ENCODE assay signal across 23 mouse cellular contexts in the genomic region with DNA sequence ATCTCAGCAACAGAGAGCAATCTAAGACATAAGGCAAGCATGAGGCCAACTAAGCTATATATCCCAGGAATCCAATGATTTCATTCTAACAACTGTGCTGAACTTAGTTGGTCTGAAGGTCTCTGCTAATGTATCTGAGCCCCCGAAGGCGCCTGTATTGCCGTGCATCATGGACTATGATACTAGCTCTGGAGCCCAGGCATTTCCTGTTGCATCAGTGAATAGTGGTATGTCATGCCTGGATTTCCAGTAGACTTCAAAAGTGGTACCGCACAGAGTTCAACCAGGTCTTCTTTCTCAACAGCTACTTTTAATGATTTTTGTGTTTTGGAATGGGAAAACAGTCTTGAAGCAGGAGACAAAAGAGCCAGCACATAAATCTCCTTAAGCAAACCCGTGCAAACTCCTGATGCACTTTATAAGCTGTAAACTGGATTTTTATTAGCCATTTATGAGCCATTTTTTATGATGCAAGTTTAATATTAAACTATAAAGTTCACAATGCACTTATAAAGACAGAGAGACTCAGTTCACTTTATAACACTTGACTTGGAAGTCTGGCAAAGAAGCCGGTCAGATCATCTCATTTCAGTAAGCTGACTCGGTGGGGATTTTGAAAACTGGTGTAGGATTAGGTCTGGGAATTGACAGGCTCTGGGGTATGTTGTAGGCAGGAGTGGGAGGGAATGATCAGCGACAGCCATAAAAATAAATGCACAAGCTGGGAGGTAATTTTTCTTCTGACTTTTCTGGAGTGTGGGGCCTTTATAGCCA.
DNase-seq lines count a peak whose midpoint lies in the region; ATAC-seq and TF ChIP-seq lines count a peak whose summit lies in the region.
"Had no signal": no experiment of that assay in that cellular context is flagged by ENCODE, and none has a peak within 500 bp of the region (broad histone marks: within the 10 kb centered on the region; RNA-seq: fewer than 3 reads in every experiment).

No protein-coding gene starts in this region.

- no peak for ATAC-seq in kidney, postnatal 0 days (replicated peaks; ENCODE audit: low FRiP score, low read depth)
- ATAC-seq in intestine, embryonic 15.5 days = peak; percentile 89
- ATAC-seq in limb, embryonic 15.5 days (ENCODE audit: insufficient number of reproducible peaks, low FRiP score, low TSS enrichment, low read depth) = peak; percentile 24; the same call in 1 of the 2 replicates
- ATAC-seq in granulocyte monocyte progenitor cell, adult 5-6 weeks (replicated peaks; ENCODE audit: poor library complexity, severe bottlenecking) = no peak
- ATAC-seq in neural tube, embryonic 15.5 days (ENCODE audit: low FRiP score) = no peak
- ATAC-seq: activated CD4-positive, CD25-positive, alpha-beta regulatory T cell, adult 4 months; forebrain, embryonic 14.5 days; forebrain, postnatal 0 days; hindbrain, embryonic 16.5 days had no signal

- no peaks in the 10 kb centered on the region for H3K36me3 ChIP-seq in kidney, postnatal 0 days (ENCODE audit: insufficient read depth, low read length)
- no peaks in the 10 kb centered on the region for H3K36me3 ChIP-seq in kidney, adult 2 months (ENCODE audit: control insufficient read depth, insufficient read depth, low read length)
- no peaks in the 10 kb centered on the region for H3K36me3 ChIP-seq in intestine, embryonic 15.5 days
- no peaks in the 10 kb centered on the region for H3K36me3 ChIP-seq in limb, embryonic 15.5 days
- H3K36me3 ChIP-seq in neural tube, embryonic 15.5 days = no peaks in the 10 kb centered on the region
- H3K36me3 ChIP-seq: embryonic facial prominence, embryonic 12.5 days; embryonic facial prominence, embryonic 15.5 days; hindbrain, embryonic 13.5 days had no signal

- no peak overlapping the region for H3K4me2 ChIP-seq in kidney, postnatal 0 days (ENCODE audit: low read length)
- no peak overlapping the region; the same call in 1 of the 2 replicates for H3K4me2 ChIP-seq in intestine, embryonic 15.5 days (replicated peaks)
- H3K4me2 ChIP-seq in limb, embryonic 15.5 days = no peak overlapping the region
- no peak overlapping the region for H3K4me2 ChIP-seq in neural tube, embryonic 15.5 days
- H3K4me2 ChIP-seq: embryonic facial prominence, embryonic 12.5 days; embryonic facial prominence, embryonic 15.5 days; heart, embryonic 11.5 days; hindbrain, embryonic 13.5 days had no signal

- no peak overlapping the region for H3K9ac ChIP-seq in kidney, postnatal 0 days (ENCODE audit: low read depth, low read length)
- no peak overlapping the region for H3K9ac ChIP-seq in intestine, embryonic 15.5 days
- no peak overlapping the region for H3K9ac ChIP-seq in limb, embryonic 15.5 days
- H3K9ac ChIP-seq in neural tube, embryonic 15.5 days (replicated peaks) = no peak overlapping the region
- H3K9ac ChIP-seq: embryonic facial prominence, embryonic 12.5 days; embryonic facial prominence, embryonic 15.5 days; forebrain, postnatal 0 days; hindbrain, embryonic 13.5 days had no signal

- WGBS in kidney, postnatal 0 days = 53% methylated on average over 8 of the region's 8 CpGs
- whole genome bisulfite sequencing in kidney, adult 2 months = 60% methylated on average over 8 of the region's 8 CpGs
- 40% methylated on average over 8 of the region's 8 CpGs for WGBS in intestine, embryonic 15.5 days
- 22% methylated on average over 8 of the region's 8 CpGs for WGBS in large intestine, adult 2 months
- 33% methylated on average over 8 of the region's 8 CpGs for WGBS in limb, embryonic 15.5 days
- WGBS in neural tube, embryonic 15.5 days = 58% methylated on average over 8 of the region's 8 CpGs

- no peak for TF ChIP-seq POLR2A in kidney, adult 2 months (IDR thresholded peaks at IDR 0.05; ENCODE audit: low read depth, low read length)

- H3K4me3 ChIP-seq in kidney, postnatal 0 days (replicated peaks; ENCODE audit: low read depth, low read length) = no peak overlapping the region
- H3K4me3 ChIP-seq in kidney, adult 2 months (ENCODE audit: insufficient read depth, low read depth, low read length) = no peak overlapping the region
- H3K4me3 ChIP-seq in intestine, embryonic 15.5 days (replicated peaks) = no peak overlapping the region
- no peak overlapping the region for H3K4me3 ChIP-seq in limb, embryonic 15.5 days
- no peak overlapping the region for H3K4me3 ChIP-seq in neural tube, embryonic 15.5 days (replicated peaks)
- no peak overlapping the region for H3K4me3 ChIP-seq in left cerebral cortex, adult 2 months
- H3K4me3 ChIP-seq: embryonic facial prominence, embryonic 12.5 days; embryonic facial prominence, embryonic 15.5 days; hindbrain, embryonic 13.5 days had no signal

- no peaks in the 10 kb centered on the region for H3K4me1 ChIP-seq in kidney, postnatal 0 days (replicated peaks; ENCODE audit: insufficient read depth, low read length)
- H3K4me1 ChIP-seq in kidney, adult 2 months (ENCODE audit: control insufficient read depth, insufficient read depth, low read length) = no peaks in the 10 kb centered on the region
- H3K4me1 ChIP-seq in intestine, embryonic 15.5 days (replicated peaks) = peaks cover 6% of the 10 kb centered on the region; the same call in 1 of the 2 replicates
- H3K4me1 ChIP-seq in limb, embryonic 15.5 days = peaks cover 9% of the 10 kb centered on the region; the same call in 1 of the 2 replicates
- H3K4me1 ChIP-seq in neural tube, embryonic 15.5 days = peaks cover 11% of the 10 kb centered on the region
- H3K4me1 ChIP-seq: embryonic facial prominence, embryonic 12.5 days; embryonic facial prominence, embryonic 15.5 days; hindbrain, embryonic 13.5 days had no signal

- DNase-seq in kidney, postnatal 0 days (ENCODE audit: low spot score) = peak; percentile 19
- no peak for DNase-seq in kidney, adult 2 months
- DNase-seq in large intestine, adult 2 months (ENCODE audit: low read depth, low spot score) = peak; percentile 14
- DNase-seq in left cerebral cortex, adult 2 months (ENCODE audit: extremely low spot score in 1 of 2, low spot score in 2 of 2) = no peak
- DNase-seq: adrenal gland, adult 8-10 months; adrenal gland, postnatal 36 days; cerebellum, adult 18-20 months; cerebellum, adult 9-11 months; cerebellum, postnatal 25 days; forebrain, postnatal 0 days; gastrocnemius, postnatal 36 days; heart, adult 11 months had no signal

- no peak overlapping the region for H3K27ac ChIP-seq in kidney, postnatal 0 days
- no peak overlapping the region for H3K27ac ChIP-seq in kidney, adult 2 months (ENCODE audit: insufficient read depth, low read depth, low read length)
- H3K27ac ChIP-seq in intestine, embryonic 15.5 days = peak overlapping the region; percentile 3; the same call in 1 of the 2 replicates
- no peak overlapping the region for H3K27ac ChIP-seq in limb, embryonic 15.5 days
- H3K27ac ChIP-seq in neural tube, embryonic 15.5 days (replicated peaks) = no peak overlapping the region
- no peak overlapping the region for H3K27ac ChIP-seq in left cerebral cortex, adult 2 months
- H3K27ac ChIP-seq: embryonic facial prominence, embryonic 12.5 days; embryonic facial prominence, embryonic 15.5 days; hindbrain, embryonic 13.5 days had no signal

- no peaks in the 10 kb centered on the region for H3K9me3 ChIP-seq in kidney, postnatal 0 days (replicated peaks; ENCODE audit: low read length)
- H3K9me3 ChIP-seq in intestine, embryonic 15.5 days = no peaks in the 10 kb centered on the region
- H3K9me3 ChIP-seq in limb, embryonic 15.5 days = no peaks in the 10 kb centered on the region
- no peaks in the 10 kb centered on the region for H3K9me3 ChIP-seq in neural tube, embryonic 15.5 days (replicated peaks)
- H3K9me3 ChIP-seq: embryonic facial prominence, embryonic 12.5 days; embryonic facial prominence, embryonic 15.5 days; hindbrain, embryonic 13.5 days had no signal

- intact Hi-C loops in left cerebral cortex, adult 2 months (cut with DNase I) = no loop called here

- TF ChIP-seq CTCF in kidney, postnatal 0 days (IDR thresholded peaks at IDR 0.05; ENCODE audit: low read depth) = no peak
- no peak for TF ChIP-seq CTCF in kidney, adult 2 months (conservative IDR thresholded peaks at IDR 0.05; ENCODE audit: insufficient read depth, insufficient read length, low read depth, low read length)
- TF ChIP-seq CTCF in left cerebral cortex, adult 2 months (IDR thresholded peaks at IDR 0.05) = no peak

- H3K27me3 ChIP-seq in kidney, postnatal 0 days (ENCODE audit: insufficient read depth, low read length) = no peaks in the 10 kb centered on the region
- H3K27me3 ChIP-seq in kidney, adult 2 months (replicated peaks; ENCODE audit: control insufficient read depth, insufficient read depth, low read length) = no peaks in the 10 kb centered on the region
- no peaks in the 10 kb centered on the region for H3K27me3 ChIP-seq in intestine, embryonic 15.5 days (replicated peaks)
- peaks cover 41% of the 10 kb centered on the region for H3K27me3 ChIP-seq in limb, embryonic 15.5 days
- no peaks in the 10 kb centered on the region for H3K27me3 ChIP-seq in neural tube, embryonic 15.5 days (replicated peaks)
- H3K27me3 ChIP-seq: embryonic facial prominence, embryonic 12.5 days; embryonic facial prominence, embryonic 15.5 days; hindbrain, embryonic 13.5 days had no signal

Comparison
In these comparisons a context has a peak if more than half of its experiments do, and no peak if none do; other contexts are left out.
1. DNase-seq: peak in kidney, postnatal 0 days (single experiment) and large intestine, adult 2 months (single experiment); none in kidney, adult 2 months (single experiment) and left cerebral cortex, adult 2 months (0 of 2).
2. ATAC-seq: peak in intestine, embryonic 15.5 days (single experiment) and limb, embryonic 15.5 days (single experiment); none in kidney, postnatal 0 days (single experiment), granulocyte monocyte progenitor cell, adult 5-6 weeks (single experiment) and neural tube, embryonic 15.5 days (single experiment).